Mouse (Mus musculus) urinary bladder, postnatal 10 days (tissue): ENCODE results near the gene Cacna1e.

Source experiments
- DNase-seq: peaks from one replicate; pipeline ENCODE4 v3.0.0; 2022; ENCODE audit warnings: low spot score

Cacna1e gene

GRCm38 (mm10) chr1:154784862-154785261 is 99.4 kb downstream of the Cacna1e start:
- DNase-seq = no peak

DNA sequence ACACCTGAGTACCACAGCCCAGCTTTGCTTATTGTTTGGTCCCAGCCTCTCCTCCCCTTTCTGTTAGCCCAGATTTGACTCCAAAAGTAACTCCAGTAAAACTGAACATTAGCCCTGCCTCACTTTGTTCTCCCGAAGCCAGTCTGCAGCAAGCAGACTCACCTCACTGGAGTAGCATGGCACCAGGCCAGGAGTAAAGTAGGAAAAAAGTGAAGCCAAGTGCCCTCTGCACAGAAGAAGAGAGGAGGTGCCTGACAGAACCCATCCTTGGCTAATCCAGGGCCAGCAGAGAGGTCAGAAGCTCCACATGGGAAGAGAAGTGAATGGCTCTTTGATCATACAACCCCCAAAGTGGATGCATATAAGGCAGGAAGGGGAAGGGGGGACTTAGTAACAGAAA is 100.8 kb downstream of the Cacna1e start:
- DNase-seq = no peak

GRCm38 (mm10) chr1:154779908-154780514 is 104.3 kb downstream of the Cacna1e start:
- DNase-seq = no peak

DNA sequence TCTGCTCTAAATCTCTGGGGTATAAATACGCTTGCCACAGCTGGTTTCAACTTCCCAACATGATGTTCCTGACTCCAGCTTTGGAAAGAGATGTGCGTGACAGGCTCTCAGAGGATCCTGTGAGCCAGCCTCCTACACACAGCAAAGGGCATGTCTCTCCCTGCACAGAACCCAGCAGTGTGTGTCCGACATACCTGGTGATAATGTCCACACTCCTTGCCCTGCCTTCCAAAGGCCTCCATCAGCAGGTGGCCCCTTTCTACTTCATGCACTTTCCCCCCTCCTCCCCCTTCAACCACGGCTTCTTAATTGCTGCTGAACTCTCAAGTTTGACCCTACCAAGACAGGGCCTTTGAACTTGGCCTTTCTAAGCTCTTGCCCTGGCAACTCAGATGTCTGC is 108.0 kb downstream of the Cacna1e start:
- DNase-seq = no peak

DNA sequence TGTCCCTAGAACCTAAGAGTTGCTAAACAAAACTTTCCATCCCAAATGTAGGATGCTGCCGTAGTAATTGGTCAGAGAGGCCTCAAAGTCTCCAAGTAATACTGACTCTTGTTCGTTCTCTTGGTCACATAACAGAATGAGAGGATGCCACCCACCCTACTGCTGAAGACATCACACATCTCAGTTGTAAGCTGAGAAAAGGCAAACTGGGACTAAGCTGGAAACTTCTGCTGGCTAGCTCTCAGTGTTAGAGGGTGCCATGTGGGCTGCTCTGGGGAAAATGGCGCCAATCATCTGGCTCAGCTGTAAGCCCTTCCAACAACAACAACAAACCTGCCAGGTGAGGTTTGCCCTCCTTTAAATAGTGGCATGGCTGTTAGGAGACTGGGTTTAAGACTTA is 109.8 kb downstream of the Cacna1e start:
- DNase-seq = no peak

DNA sequence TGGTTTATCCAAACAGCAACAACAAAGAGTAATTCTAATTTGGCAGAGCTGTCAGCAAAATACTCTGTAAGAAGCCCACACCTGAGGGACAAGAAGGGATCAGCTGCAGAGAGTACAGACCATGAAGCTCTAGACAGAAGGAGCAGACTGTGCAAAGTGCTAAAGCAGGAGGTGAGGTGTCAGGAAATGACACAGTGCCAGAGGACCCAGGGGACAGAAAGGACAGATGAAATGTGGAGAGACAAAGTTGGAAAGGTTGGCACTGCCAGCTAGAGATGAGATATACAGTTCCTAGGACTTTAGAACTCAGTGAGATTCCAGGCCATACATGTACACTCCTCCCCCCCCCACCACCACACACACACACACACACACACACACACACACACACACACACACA is 113.2 kb downstream of the Cacna1e start:
- DNase-seq = no peak

DNA sequence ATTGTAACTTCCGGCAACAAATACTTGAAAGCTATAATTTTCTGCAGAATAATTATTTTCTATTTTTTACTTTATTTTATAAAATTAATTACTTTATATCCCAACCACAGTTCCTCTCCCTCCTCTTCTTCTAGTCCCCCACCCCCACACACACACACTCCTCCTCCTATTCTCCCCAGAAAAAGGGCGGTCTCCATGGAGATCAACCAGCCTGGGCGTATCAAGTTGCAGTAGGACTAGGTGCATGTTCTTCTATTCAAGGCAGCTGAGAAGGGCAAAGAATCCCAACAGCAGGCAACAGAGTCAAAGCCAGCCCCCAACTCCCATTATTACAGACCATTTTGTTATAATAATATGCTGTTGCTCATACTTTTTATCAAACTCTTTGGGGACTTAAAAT is 113.8 kb downstream of the Cacna1e start:
- no peak for DNase-seq

- DNase-seq = no peak
These were observed 121.2 kb downstream of the Cacna1e start for GRCm38 (mm10) chr1:154763132-154763531.

DNA sequence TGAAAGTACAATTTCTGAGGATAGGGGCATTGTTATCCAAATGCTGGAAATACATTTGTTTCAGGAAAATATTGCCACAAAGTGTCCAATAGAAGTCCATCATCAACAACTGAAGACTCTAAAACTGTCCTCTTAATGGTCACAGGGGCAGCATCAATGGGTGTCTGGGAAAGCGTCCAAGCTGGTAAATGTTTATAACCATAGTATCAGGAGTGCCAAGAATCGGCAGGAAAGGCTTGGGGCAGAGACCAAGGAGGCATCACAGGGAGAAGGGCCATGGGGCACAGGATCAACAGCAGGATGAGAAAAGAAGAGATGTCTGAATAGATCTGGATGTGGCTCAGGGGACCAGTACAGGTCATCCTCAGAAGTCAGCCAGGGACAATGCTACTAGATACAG is 132.2 kb downstream of the Cacna1e start:
- DNase-seq = no peak

DNA sequence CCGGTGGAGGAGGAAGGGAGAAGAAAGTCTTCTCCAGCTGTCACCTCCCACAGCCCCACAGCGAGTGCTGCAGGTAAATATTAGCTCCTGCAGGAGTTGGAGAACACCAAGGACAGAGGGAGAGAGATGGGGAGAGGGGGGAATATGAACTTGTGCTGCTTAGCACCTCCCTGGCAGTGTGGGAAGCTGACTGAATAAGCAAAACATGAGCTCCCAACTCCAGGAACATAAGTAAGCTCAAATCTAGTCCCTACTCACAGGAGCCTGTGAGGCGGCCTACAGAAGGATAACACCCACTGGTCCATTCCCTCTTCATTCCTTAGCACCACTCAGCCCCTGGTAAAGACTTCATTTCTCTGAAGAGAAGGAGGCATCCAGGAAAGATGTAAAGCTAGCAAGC is 135.8 kb downstream of the Cacna1e start:
- DNase-seq = no peak

- no peak for DNase-seq
These were observed 139.1 kb downstream of the Cacna1e start for GRCm38 (mm10) chr1:154745241-154745640.

- DNase-seq = no peak
These were observed 153.8 kb downstream of the Cacna1e start for GRCm38 (mm10) chr1:154730411-154730961.

DNA sequence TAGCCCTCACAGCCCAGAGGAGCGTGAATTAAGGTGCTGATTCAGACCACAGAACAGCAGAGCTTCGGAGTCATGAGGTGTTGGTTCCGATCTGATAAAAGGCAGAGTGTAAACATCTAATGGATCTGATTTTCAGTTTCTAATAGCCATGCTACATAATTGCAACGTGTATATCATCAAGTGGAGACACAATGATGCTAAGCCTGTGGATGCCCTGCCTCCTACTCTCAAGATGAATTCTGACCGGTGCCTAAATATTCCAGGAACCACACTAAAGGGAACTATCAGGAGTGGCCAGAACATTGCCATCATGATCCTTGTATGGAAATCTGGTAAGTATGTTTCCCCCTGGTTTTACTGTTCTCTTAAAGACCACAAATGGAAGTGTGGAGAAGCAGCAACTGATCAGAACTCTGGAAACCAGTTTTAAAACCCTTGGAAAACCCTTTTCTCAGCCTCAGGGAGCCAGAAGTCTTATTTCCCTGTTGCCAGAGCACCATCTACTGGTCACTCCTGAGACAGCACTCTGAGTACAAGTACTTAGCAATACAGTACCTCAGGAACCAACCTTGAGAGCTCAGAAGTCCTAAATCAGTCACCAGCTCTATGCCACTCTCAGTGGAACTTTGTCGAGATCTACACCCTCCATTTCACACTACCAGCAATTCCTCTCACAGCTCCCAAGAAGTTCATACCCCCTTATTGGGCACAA is 154.9 kb downstream of the Cacna1e start:
- DNase-seq = no peak

DNA sequence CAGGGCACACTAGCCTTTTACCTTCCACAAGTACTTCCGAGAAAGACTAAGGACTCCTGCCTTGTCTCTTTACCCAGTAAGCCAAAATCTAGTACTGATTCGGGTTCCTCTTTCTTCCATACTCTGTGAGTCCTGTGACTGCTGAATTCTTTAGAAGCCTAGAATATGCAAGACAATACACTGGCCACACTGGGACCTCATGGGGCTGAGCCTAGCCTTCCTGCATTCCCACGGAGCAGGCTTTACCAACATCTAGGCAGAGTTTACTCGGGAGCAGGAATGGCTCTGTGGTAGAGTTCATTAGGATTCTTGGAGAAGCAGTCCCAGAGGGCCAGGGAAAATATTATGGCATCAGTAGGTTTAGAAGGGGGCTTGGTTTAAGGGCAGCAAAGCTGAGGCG is 155.6 kb downstream of the Cacna1e start:
- no peak for DNase-seq

GRCm38 (mm10) chr1:154727696-154728095 is 156.6 kb downstream of the Cacna1e start:
- no peak for DNase-seq

DNA sequence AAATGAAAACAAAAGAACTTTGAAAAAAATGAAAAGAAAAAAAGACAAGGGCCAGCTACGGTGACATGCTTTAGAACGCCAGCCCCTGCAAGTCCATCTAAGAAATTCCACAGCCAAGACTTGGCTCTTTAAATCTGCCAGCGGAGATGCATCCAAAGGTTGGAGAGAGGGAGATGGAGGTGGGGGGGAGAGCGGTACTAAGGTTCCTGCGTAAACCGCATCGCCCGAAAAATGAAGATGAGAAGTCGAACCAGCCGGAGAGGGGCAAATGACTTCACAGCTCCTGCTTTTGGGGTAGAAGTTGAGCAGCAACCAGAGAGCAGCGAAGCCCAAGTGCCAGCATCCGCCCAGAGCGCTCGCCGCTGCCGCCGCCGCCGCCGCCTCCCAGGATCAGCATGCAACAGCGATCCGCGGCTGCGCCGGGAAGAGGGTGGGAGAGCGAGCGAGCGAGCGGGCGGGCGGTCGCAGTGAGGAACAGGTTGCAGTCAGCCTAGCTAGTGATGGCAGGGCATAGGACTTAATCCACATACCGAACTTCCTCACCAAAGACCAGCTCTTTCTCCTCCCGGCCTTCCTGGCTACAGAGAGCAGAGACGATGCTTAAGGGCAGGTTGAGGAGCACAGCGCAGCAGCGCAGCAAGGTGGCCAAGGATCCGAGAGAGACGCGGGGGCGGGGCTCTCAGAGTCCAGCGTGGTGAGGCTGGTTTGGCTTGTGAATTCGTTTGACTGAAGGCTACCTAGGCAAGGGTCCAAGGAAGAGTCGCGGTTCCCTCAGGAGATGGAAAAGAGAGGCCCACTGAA is 157.7 kb downstream of the Cacna1e start:
- DNase-seq = no peak

DNA sequence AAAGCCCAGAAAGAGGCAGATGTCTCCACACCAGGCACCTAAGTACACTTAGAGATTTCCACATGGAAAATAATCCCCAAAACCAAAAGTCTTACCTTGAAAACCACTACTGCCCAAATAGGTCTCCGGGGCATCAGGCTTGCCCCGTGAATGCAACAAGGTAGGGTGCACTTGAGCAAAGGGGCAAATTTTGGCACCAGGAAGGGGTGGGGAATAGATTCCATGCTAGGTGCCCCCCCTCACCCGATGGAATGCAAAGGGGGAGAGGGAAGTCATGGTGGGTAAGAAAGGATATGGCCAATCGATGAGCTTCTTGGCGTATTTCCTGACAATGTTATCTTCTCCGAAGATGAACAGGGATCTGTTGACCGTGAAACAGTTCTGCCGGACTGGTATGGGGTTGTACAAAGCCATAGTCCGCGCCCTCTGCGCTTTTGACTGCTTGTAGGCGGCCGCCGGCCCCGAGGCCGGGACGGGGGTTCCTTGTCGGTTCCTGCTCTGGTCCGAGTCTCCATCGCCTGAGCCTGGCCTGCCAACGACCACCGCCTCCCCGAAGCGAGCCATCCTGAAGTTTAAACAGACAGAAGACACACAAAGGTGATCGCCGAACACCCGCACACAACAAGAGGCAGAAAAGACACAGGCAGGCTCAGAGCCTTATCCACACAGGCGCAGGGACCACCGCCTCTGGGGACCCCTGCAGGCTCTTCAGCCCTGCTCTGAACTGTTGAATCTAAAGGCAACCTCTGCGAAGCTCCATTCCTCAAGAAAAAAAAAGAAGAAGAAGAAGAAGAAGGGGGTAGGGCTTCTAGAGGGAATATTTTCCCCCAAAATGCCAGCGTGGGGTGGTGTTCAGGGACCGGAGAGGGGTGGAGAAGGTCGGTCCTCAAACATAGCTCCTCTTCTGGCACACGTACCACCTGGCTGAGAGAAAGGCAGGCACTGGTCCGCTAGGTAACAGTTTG is 158.7 kb downstream of the Cacna1e start:
- DNase-seq = no peak

DNA sequence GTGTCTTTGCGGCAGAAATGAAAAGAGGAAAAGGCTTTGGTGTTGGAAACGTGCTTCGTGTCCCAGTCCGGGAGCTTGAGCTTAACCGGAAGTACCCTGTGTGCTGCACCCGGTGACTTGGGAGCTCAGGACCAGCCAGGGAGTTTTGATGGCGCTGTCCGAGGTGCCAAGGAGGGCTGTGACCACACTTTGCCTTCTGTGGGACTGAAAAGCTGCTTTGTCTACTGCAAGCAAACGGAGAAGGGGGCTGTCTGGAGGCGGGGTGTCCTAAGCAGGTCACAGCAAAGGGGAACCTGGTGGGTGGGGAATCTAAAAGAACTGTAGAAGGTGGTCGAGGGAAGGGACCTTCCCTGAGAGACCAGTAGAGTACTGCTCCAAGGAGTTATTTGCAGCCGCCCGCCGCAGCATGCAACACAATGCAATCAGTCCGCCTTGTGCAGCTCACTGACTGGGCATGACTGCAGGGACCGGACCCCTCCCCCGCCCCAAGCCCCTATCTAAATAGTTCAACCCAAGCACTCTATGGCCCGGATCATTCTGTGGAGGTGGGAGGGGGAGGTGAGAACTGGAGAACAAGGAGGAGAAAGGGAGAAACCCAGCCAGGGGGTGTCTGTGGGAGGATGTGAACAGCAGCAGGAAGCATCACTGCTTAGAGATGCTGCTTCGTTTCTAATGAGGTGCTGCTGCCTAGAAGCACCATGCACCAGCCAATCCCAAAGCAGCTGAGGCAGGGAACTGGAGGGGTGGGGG is 160.6 kb downstream of the Cacna1e start:
- DNase-seq = no peak

GRCm38 (mm10) chr1:154723078-154723477 is 161.2 kb downstream of the Cacna1e start:
- no peak for DNase-seq

GRCm38 (mm10) chr1:154715596-154715995 is 168.7 kb downstream of the Cacna1e start:
- no peak for DNase-seq

- DNase-seq = no peak
These were observed 171.6 kb downstream of the Cacna1e start for GRCm38 (mm10) chr1:154712747-154713146.
